Mouse (Mus musculus) CH12.LX (cell line): ENCODE results near the gene Ptprcap. TPM values are rescaled to one million over a fixed set of nuclear protein-coding genes. Genes with fewer than 3 reads are reported as not detected.

Experiments used
- DNase-seq: peaks from one replicate; pipeline ENCODE4 v3.0.0-alpha.2; 2013; ENCODE audit errors: extremely low read depth
- H3K27ac ChIP-seq: 2 replicates; pipeline ENCODE4 v1.5.1; 2012; ENCODE audit warnings: low read depth, mild to moderate bottlenecking, control low read depth, moderate library complexity; ENCODE audit not compliant: insufficient read depth
- H3K27me3 ChIP-seq: replicated peaks from 2 replicates; pipeline ENCODE3; 2012; ENCODE audit warnings: inconsistent platforms
- H3K36me3 ChIP-seq, 2 experiments: replicated peaks in 1 of 2; 2 replicates each; pipeline versions ENCODE3 to v1.6.1; 2012; ENCODE audit warnings: inconsistent platforms in 1 of 2, low read length in 1 of 2, mild to moderate bottlenecking in 1 of 2, mixed read lengths in 1 of 2, moderate library complexity in 1 of 2; ENCODE audit not compliant: control insufficient read depth in 1 of 2, insufficient read depth in 1 of 2
- H3K4me1 ChIP-seq, 2 experiments: 2 replicates each; pipeline ENCODE4 v1.6.1; 2012; ENCODE audit warnings: inconsistent platforms in 1 of 2, moderate library complexity in 1 of 2; ENCODE audit not compliant: insufficient read depth in 2 of 2, control insufficient read depth in 1 of 2
- H3K4me2 ChIP-seq: 2 replicates; pipeline ENCODE4 v1.6.1; 2012; ENCODE audit warnings: low read depth, mild to moderate bottlenecking, control low read depth; ENCODE audit not compliant: poor library complexity, insufficient read depth, severe bottlenecking
- H3K4me3 ChIP-seq, 3 experiments: fragments of 150-350 bp in 1 of 3; sonication (generic) in 1 of 3; replicated peaks in 1 of 3; 2 replicates each; pipeline versions ENCODE3 to v1.5.1; 2011 to 2012; ENCODE audit warnings: low read depth in 2 of 3, low read length in 2 of 3, mild to moderate bottlenecking in 2 of 3, moderate library complexity in 2 of 3, control low read depth in 1 of 3, improper control_type of control experiment in 1 of 3, inconsistent platforms in 1 of 3, mixed read lengths in 1 of 3; ENCODE audit not compliant: poor library complexity in 1 of 3
- H3K79me2 ChIP-seq: replicated peaks from 2 replicates; pipeline ENCODE4 v1.6.1; 2012; ENCODE audit warnings: mild to moderate bottlenecking, moderate library complexity; ENCODE audit not compliant: control insufficient read depth, poor library complexity, insufficient read depth, severe bottlenecking; ENCODE audit errors: extremely low read depth
- H3K9ac ChIP-seq: 2 replicates; pipeline ENCODE4 v1.6.1; 2012; ENCODE audit warnings: low read depth, mild to moderate bottlenecking, control low read depth, moderate library complexity; ENCODE audit not compliant: insufficient read depth
- H3K9me3 ChIP-seq: replicated peaks from 2 replicates; pipeline ENCODE3; 2012; ENCODE audit warnings: low read length, inconsistent platforms, mixed read lengths
- CHD1 ChIP-seq: IDR thresholded peaks from 2 replicates; pipeline ENCODE4 v1.6.1; 2012; ENCODE audit warnings: low read depth, low read length, improper control_type of control experiment, inconsistent platforms
- ELF1 ChIP-seq: IDR thresholded peaks from 2 replicates; pipeline ENCODE4 v1.6.1; 2014; ENCODE audit warnings: low read depth, mild to moderate bottlenecking, inconsistent platforms, low read length, improper control_type of control experiment
- HCFC1 ChIP-seq: IDR thresholded peaks from 2 replicates; pipeline ENCODE4 v1.6.1; 2012; ENCODE audit warnings: low read depth, mild to moderate bottlenecking, inconsistent platforms, low read length, improper control_type of control experiment
- IRF4 ChIP-seq: IDR thresholded peaks from 2 replicates; pipeline ENCODE4 v1.6.1; 2014; ENCODE audit warnings: low read depth, mild to moderate bottlenecking, inconsistent platforms, low read length, improper control_type of control experiment
- JUND ChIP-seq: conservative IDR thresholded peaks from 2 replicates; pipeline ENCODE4 v1.6.1; 2011; ENCODE audit warnings: low read depth, low read length, improper control_type of control experiment
- MAFK ChIP-seq: IDR thresholded peaks from 2 replicates; pipeline ENCODE4 v1.6.1; 2011; ENCODE audit warnings: low read length, improper control_type of control experiment; ENCODE audit not compliant: insufficient replicate concordance
- MAX ChIP-seq: IDR thresholded peaks from 2 replicates; pipeline ENCODE4 v1.6.1; 2011; ENCODE audit warnings: low read length, improper control_type of control experiment
- MAZ ChIP-seq: IDR thresholded peaks from 2 replicates; pipeline ENCODE4 v1.6.1; 2012; ENCODE audit warnings: low read depth, mild to moderate bottlenecking, inconsistent platforms, low read length, improper control_type of control experiment, moderate library complexity
- MYC ChIP-seq: IDR thresholded peaks from 2 replicates; pipeline ENCODE4 v1.6.1; 2011; ENCODE audit warnings: low read depth, mild to moderate bottlenecking, improper control_type of control experiment, low read length
- NRF1 ChIP-seq: IDR thresholded peaks from 2 replicates; pipeline ENCODE4 v1.6.1; 2014; ENCODE audit warnings: low read depth, mild to moderate bottlenecking, inconsistent platforms, low read length, improper control_type of control experiment, moderate library complexity
- POLR2A ChIP-seq: IDR thresholded peaks from 2 replicates; pipeline ENCODE4 v1.6.1; 2011; ENCODE audit warnings: low read depth, mild to moderate bottlenecking, improper control_type of control experiment, low read length
- RAD21 ChIP-seq: IDR thresholded peaks from 2 replicates; pipeline ENCODE4 v1.6.1; 2011; ENCODE audit warnings: low read depth, mild to moderate bottlenecking, low read length, improper control_type of control experiment, moderate library complexity
- TBP ChIP-seq: conservative IDR thresholded peaks from 2 replicates; pipeline ENCODE4 v1.6.1; 2011; ENCODE audit warnings: low read depth, low read length, improper control_type of control experiment
- UBTF ChIP-seq: IDR thresholded peaks from 2 replicates; pipeline ENCODE4 v1.6.1; 2012; ENCODE audit warnings: low read depth, mild to moderate bottlenecking, inconsistent platforms, low read length, improper control_type of control experiment, moderate library complexity
- USF1 ChIP-seq: IDR thresholded peaks from 2 replicates; pipeline ENCODE4 v1.6.1; 2014; ENCODE audit warnings: low read depth, mild to moderate bottlenecking, inconsistent platforms, low read length, improper control_type of control experiment
- ZKSCAN1 ChIP-seq: IDR thresholded peaks from 2 replicates; pipeline ENCODE4 v1.6.1; 2012; ENCODE audit warnings: low read depth, inconsistent platforms, low read length, improper control_type of control experiment, borderline replicate concordance
- dilution Hi-C: fragments of 300-500 bp; cut with MboI; formaldehyde crosslinking; loops from 2 replicates; pipeline ENCODE4 v1.14.3; 2020; ENCODE audit warnings: low sequenced_read_pairs; ENCODE audit not compliant: extremely low pct_unique_long_range_greater_than_20kb, extremely low pct_ligation_motif_present
- in situ Hi-C: fragments of 300-500 bp; cut with MboI; formaldehyde crosslinking; loops from 3 replicates; pipeline ENCODE4 v1.14.3; 2019; ENCODE audit warnings: low sequenced_read_pairs, low pct_ligation_motif_present, low pct_unique_long_range_greater_than_20kb, mixed read lengths
- polyA plus RNA-seq: library from polyadenylated mRNA; unstranded; fragments of >175 nt; gene quantifications from 2 replicates; pipeline ENCODE4 v1.2.1, GENCODE M21; 2012; ENCODE audit warnings: low read depth; ENCODE audit not compliant: insufficient read length
- total RNA-seq, 2 experiments: library from RNA; depleted of rRNA; stranded (reverse); fragments of 300-350 nt in 1 of 2; fragments of >200 nt in 1 of 2; gene quantifications; 2 replicates each; pipeline ENCODE4 v1.2.3; 2012 to 2014

The Ptprcap gene
- total and polyA plus RNA-seq, 3 experiments, result 343 to 447 (median 438) TPM

- peak; percentile 58 for TF ChIP-seq NRF1
These were observed 27.4 kb upstream of the Ptprcap start, which contains the start of gene Aip (continued) for GRCm38 (mm10) chr19:4125741-4126696.

GRCm38 (mm10) chr19:4126759-4127495 is 26.5 kb upstream of the Ptprcap start:
- H3K36me3 ChIP-seq, result peaks cover 25 to 40% of the 10 kb centered on the region in 2 experiments
- H3K4me3 ChIP-seq, result peak overlapping the region; percentile 84 to 99 (median 93)
- dilution Hi-C loops (no loop called here), in situ Hi-C loops (loop anchor here (5.0 kb wide), 1 partner anchor 75 kb away; the partner anchor contains the start of gene Rad9a)
- peak overlapping the region; percentile 85 for H3K4me2 ChIP-seq
- H3K4me1 ChIP-seq, result peaks cover 14 to 73% of the 10 kb centered on the region in 2 experiments
- no peak for TF ChIP-seq USF1
- TF ChIP-seq UBTF, result no peak
- TF ChIP-seq MAZ, result no peak
- no peak for TF ChIP-seq ELF1
- TF ChIP-seq ZKSCAN1, result no peak
- no peak for TF ChIP-seq TBP
- no peak; the same call in 1 of the 2 replicates for TF ChIP-seq POLR2A
- TF ChIP-seq MYC, result no peak
- TF ChIP-seq MAFK, result no peak
- TF ChIP-seq RAD21, result no peak
- TF ChIP-seq MAX, result no peak
- no peak for TF ChIP-seq CHD1
- TF ChIP-seq JUND, result no peak
- no peak for TF ChIP-seq IRF4
- TF ChIP-seq HCFC1, result no peak
- H3K9ac ChIP-seq, result peak overlapping the region; percentile 88
- DNase-seq, result no peak
- H3K79me2 ChIP-seq, result peaks cover 27% of the 10 kb centered on the region
- peak overlapping the region; percentile 29; the same call in 1 of the 2 replicates for H3K27ac ChIP-seq
- no peaks in the 10 kb centered on the region for H3K9me3 ChIP-seq
- no peaks in the 10 kb centered on the region for H3K27me3 ChIP-seq
